Mouse (Mus musculus): ENCODE data around the gene Cdc6.

Gene Cdc6

GRCm38 (mm10) chr11:98961051-98961592 is 53.5 kb downstream of the Cdc6 start:
- peak in 1 of 2 experiments; percentile 17 for DNase-seq (ENCODE audit: low spot score in 2 of 2)

- no peak for DNase-seq (ENCODE audit: low spot score in 2 of 2)
These were observed 54.2 kb downstream of the Cdc6 start for GRCm38 (mm10) chr11:98961766-98962165.

- no peak for DNase-seq (ENCODE audit: low spot score in 2 of 2)
These were observed 55.0 kb downstream of the Cdc6 start for GRCm38 (mm10) chr11:98962421-98963095.

GRCm38 (mm10) chr11:98963191-98964021 is 55.8 kb downstream of the Cdc6 start:
- DNase-seq (ENCODE audit: low spot score in 2 of 2): peak; percentile 74 to 78

- DNase-seq (ENCODE audit: low spot score in 2 of 2): no peak
These were observed 56.6 kb downstream of the Cdc6 start for GRCm38 (mm10) chr11:98964201-98964615.

- DNase-seq (ENCODE audit: low spot score in 2 of 2): no peak
These were observed 57.2 kb downstream of the Cdc6 start for GRCm38 (mm10) chr11:98964616-98965415.

GRCm38 (mm10) chr11:98965416-98966077 is 57.9 kb downstream of the Cdc6 start:
- DNase-seq (ENCODE audit: low spot score in 2 of 2): no peak

GRCm38 (mm10) chr11:98966499-98967141 is 59.0 kb downstream of the Cdc6 start:
- DNase-seq (ENCODE audit: low spot score in 2 of 2): peak; percentile 77 to 82

- peak in 1 of 2 experiments; percentile 38 for DNase-seq (ENCODE audit: low spot score in 2 of 2)
These were observed 60.5 kb downstream of the Cdc6 start for GRCm38 (mm10) chr11:98968079-98968478.

- peak in 1 of 2 experiments; percentile 38 for DNase-seq (ENCODE audit: low spot score in 2 of 2)
These were observed 61.3 kb downstream of the Cdc6 start for GRCm38 (mm10) chr11:98968716-98969495.

- DNase-seq (ENCODE audit: low spot score in 2 of 2): peak; percentile 71 to 82
These were observed 61.9 kb downstream of the Cdc6 start for GRCm38 (mm10) chr11:98969496-98969927.

GRCm38 (mm10) chr11:98970191-98970925 is 62.8 kb downstream of the Cdc6 start:
- peak in 1 of 2 experiments; percentile 15 for DNase-seq (ENCODE audit: low spot score in 2 of 2)

GRCm38 (mm10) chr11:98971316-98972031 is 63.9 kb downstream of the Cdc6 start:
- DNase-seq (ENCODE audit: low spot score in 2 of 2): peak; percentile 65 to 68

- DNase-seq (ENCODE audit: low spot score in 2 of 2): peak; percentile 62 to 83
These were observed 64.6 kb downstream of the Cdc6 start for GRCm38 (mm10) chr11:98972215-98972614.

GRCm38 (mm10) chr11:98972801-98973360 is 65.3 kb downstream of the Cdc6 start:
- no peak for DNase-seq (ENCODE audit: low spot score in 2 of 2)
